Mouse (Mus musculus): ENCODE results near the gene Syngr1.

Gene Syngr1

DNA sequence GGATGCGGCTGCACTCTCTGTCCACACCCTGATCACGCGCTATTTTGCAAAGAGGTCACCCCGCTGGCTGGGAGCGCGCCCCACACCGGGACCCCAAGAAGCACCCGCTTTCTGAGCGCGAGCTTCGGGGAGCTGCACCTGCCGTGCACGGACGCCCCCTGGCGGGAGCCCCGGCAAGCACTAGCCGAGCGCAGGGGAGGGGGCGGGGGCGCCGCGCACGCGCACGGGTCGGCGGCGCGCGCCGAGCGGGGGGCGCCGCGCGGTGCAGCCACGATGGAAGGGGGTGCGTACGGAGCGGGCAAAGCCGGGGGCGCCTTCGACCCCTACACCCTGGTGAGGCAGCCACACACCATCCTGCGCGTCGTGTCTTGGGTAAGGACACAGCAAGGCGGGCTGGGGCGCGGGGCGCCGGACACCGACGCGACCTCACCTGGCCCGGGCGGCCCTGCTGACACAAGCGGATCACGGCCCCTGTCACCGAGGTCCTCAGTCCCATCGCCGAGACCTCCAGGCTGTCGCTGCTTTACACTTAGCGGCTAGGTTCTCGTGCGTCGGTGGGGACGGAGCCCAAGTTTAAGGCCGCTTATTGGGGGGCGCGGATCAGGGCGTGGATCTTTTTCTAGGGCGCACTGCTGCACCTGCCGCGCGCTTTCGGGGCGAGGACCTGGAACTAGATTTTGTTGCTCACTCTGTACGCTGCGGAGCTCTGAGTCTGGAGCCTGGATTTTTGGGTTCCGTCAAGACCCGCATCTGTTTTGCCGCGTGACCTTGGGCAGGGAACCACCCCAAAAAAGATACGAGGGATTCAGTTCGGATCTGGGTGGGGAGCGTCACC lies at the start of gene Syngr1, which contains the start of gene Rpl3:
Gene Syngr1, plus strand, starts transcription at position 214 of the 835 bp plus-strand sequence.
Gene Rpl3, minus strand, starts transcription at position 748 of the 835 bp plus-strand sequence.
- DNase-seq: peak; percentile 98

DNA sequence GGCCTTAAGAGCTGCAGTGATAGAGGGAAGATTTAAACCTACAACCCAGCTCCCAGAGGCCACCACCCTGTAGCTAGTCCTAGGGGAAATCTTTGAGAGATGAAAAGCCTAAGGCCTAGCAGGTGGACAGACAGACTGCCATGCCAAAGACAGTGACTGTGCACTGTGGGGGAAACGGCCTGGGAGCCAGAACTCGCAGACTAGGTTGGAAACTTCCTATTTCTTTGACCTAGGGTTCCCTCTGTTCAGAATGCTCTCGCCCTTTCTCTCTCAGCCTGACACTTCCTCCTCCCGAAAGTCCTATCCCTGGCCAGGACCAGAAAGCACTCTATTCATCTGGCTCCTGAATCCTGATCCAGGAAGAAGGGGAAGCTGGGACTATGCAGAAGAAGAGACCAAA lies 49.0 kb upstream of the Syngr1 start:
- DNase-seq: no peak

DNA sequence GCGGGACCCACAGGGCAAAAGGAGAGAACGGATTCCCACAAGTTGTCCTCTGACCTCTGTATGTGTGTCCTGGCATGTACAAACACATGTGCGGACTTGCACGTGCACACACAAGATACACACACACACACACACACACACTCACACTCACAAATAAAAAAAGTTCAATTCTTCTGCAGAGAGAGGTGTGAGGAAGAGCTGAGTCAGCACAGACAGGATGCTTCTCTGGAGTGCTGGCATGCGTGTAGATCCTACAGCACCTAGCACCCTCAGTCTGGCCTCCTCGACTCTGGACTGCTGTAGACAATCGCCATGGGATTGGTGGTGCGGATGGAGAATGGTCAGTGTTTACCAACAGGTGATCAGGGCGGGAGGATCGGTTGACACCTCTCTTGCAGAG lies 46.9 kb upstream of the Syngr1 start:
- DNase-seq: no peak

DNA sequence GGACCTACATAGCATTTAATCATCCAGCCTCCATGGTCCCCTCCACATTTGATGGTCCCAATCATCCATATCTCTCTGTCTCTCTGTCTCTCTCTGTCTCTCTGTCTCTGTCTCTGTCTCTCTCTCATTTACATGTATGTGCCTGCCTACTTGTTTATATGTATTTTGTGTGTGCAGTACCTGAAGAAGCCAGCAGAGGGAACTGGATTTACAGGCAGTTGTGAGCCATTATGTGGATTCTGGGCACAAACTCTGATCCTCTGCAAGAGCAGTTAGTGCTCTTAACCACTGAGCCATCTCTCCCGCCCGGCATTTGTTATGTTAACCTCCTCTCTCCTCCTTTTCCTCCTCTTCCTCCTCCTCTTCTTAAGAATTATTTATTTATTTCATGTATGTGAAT lies 45.4 kb upstream of the Syngr1 start:
- no peak for DNase-seq

DNA sequence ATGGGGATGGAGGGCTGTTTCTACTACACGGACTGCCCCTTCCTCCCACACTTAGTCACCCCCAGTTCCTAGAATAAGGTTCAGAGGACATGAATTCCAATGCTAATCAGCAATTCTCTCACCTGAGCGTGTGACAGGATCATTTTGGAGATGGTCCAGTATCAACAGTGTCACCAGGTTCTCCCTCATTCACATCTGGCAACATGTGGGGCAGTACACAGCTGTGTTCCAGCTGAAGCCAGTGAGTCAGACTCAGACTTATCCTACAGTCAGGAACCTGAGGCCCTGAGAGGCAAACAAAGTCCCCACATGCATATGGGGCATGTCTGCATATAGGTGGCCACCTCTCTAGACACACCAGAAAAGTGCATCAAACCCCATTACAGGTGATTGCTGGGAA lies 43.9 kb upstream of the Syngr1 start:
- no peak for DNase-seq

DNA sequence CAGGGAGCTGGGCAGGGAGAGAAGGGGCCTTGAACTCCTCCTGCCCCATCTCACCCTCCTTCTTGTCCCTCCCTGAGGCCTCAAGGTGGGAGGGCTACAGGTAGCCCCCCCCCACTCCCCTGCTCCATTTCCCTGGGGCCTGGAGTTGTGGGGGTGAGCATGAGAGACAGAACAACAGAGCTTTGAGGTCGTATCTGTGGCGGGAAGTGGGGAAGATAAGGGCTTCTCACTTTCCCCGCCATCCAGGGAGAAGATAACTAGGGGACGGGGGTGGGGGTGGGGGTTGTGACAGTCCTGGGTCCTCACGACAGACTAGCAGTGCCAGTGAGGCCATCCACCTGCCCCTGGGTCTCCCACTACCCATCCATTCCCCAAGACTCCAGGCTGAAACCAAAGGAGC lies 43.2 kb upstream of the Syngr1 start:
- no peak for DNase-seq

DNA sequence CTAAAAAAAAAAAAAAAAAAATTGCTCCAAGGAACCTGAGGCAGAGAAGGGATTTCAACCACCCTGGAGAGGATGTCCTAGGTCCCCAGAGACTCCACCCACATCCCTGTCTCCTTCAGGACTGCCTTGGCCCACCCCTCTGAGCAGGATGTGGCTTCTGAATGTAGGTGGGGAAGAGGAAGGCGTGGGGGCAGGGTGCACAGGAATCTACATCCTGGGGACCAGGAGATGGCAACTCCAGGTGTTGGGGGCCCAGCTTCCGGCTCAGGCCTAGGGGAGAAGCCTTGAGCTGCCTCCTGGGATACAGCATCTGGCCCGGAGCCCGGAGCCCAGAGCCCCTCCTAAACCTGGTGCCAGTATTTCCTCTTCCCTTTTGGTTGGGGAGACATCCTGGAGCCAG lies 41.0 kb upstream of the Syngr1 start:
- peak; percentile 99 for DNase-seq

DNA sequence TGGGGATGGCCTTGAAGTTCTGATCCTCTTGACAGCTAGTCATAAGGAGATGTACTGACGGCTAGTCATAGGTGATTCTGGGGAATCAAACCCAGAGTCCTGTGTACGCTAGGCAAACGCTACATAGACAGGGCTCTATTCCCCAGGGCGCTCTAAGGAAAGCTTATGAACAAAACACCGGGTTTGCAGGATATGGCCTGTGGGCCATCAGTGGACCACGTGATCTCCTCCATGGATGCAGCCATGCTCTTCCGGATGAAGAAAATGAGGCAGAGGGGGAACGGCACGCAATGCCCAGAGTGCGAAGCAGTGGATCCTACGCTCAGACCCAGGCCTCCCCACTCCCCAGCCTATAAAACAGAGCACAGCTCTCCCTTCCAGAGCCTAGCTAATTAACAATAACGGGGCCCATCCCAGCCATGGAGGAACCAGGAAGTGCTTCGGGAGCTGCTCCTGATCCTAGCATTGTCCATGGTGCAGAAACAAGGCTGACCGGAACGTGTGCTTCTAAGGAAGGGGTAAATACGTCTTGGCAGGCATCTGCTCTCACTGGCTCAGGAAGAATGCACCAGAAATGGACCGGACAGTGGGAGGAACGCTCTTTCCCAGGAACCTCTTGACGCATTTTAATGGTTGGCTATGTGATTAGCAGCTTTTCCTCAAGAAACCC lies 39.9 kb upstream of the Syngr1 start:
- DNase-seq: peak; percentile 99

DNA sequence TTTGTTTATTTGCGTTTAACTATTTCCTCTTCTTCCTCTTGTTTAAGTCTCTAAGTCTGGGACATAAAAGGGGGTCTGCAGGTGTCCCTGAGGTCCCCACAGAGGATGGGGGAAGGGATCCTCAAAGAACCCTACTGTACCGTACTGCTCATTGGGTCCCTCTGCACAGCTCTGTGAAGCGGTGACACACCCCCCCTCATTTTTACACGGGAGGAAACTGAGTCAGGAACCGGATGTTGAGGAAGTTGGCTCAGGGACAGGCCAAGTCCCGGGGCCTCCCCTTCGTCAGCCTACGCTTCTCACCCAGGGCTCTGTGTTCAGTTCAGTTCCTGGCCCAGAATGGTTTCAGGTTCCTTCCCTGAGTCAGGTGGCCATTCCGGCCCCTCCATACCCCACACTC lies 39.4 kb upstream of the Syngr1 start:
- DNase-seq: peak; percentile 95

DNA sequence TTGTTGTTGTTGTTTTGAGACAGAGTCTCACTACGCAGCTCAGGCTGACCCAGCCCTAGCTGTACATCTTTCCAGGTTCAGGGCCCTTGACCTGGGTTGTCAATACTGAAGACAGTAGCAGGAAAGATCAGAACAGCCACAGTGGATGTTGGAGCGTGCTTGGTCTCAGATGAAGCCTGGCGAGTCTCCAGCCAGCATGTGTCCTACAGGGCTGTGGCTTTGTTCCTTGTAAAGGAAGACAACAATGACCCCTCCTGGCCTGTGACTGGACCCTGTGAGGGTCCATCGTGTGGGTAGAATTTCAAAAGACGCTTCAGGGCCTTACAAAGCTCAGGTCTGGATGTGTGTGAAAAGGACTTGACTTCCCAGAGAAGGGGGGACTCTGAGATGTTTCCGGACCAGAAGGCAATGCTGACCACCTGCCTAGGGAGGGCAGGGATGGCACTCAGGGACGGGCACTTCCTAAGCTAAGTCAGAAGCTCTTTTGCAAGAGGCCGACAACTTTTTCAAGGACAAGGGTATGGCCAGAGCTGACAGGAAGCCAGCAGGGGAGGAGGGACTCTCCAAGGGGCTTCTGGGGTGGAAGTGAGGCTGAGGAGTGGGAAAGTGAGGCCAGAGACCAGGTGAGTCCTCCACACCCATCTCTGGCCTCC lies 37.6 kb upstream of the Syngr1 start:
- peak; percentile 95 for DNase-seq

DNA sequence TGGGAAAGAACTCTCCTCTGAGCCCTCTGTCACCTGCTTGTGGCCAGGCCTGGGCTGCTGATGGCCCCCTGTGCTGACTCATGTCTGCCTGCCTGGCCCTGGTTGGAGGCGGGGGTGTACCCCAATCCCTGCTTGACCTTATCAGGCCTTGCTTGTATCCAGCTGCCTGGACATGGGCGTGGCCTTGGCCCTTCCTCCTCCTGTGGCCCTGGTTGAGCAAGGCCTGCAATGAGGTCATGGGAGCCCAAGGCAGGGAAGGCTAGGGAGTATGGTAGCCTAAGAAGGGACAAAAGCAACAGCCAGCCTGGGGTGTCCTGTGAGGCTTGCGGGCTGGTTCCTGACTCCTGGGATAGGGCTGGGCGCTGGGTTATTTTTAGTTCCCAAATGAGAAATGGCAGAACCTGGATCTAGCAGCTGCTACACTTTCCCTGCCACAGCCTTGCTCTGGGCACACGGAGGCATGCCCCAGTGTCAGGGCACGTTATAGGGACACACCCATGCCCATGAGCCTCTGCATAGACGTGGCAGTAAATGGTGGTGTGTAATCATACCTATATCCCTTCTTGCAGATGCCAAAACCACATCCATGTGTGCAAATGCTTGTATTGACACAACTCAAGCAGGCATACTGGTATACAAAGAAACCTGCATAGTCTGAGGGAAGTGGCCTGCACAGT lies 37.0 kb upstream of the Syngr1 start:
- peak; percentile 99 for DNase-seq

DNA sequence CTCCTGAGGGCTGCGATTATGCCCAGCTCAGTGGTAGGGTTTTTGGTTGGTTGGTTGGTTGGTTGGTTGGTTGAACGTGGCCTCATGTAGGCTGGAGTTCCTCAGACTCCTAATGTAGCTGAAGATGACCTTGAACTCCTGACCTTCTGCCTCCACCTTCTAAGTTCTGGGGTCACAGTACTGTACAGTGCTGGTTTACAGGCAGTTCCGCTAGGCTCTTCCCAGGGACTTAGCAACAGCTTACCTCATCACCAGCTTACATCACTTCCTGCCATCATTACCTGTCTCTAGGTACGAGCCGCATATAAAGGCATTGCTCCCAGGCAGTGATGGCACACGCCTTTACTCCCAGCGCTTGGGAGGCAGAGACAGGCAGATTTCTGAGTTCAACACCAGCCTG lies 33.0 kb upstream of the Syngr1 start:
- DNase-seq: no peak

DNA sequence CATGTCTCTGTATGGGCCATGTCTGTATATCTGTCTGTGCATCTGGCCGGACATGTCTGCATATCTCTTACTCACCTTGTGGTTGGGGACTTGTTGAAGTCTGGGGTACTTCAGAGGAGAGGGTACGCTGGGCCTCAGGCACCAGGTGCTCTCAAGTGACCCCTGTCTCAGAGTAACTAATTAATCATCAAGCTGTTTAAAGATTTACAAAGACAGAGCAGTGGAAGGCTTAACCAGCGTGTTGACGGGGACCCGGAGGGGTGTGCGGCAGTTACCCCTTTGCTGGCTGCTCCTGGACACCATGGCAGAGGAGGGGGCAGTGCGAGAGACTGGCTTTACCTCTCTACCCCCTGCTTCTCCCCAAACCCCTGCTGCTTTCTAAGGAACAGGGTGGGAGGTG lies 31.5 kb upstream of the Syngr1 start:
- no peak for DNase-seq

DNA sequence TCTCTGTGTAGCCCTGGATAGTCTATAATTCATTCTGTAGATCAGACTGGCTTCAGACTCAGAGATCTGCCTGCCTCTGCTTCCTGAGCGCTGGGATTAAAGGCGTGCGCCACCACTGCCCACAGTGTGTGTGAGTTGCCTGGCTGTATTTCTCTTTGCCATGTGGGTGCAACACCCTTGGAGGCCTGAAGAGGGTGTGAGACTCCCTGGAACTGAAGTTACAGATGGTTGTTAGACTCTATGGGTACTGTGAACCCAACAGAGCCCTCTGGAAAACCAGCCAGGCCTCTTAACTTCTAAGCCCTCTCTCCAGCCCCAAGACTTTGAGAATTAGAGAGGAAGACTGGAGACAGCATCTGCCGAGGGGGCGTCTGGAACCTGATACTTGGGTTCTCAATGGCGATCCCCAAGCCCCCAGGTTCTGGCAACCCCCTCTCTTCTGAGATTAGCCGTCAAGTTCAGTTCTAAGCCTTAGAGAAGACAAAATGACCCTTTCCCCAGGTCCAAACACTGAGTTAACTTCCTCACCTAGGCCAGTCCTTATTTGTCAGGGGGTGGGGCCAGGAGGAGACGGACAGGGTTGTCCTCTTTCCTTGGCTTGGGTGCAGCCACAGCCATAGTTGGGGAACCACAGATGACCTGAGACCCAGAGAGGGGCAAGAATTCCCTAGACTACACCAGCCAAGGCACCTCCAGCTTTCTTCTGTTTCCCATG lies 30.6 kb upstream of the Syngr1 start:
- DNase-seq: no peak

DNA sequence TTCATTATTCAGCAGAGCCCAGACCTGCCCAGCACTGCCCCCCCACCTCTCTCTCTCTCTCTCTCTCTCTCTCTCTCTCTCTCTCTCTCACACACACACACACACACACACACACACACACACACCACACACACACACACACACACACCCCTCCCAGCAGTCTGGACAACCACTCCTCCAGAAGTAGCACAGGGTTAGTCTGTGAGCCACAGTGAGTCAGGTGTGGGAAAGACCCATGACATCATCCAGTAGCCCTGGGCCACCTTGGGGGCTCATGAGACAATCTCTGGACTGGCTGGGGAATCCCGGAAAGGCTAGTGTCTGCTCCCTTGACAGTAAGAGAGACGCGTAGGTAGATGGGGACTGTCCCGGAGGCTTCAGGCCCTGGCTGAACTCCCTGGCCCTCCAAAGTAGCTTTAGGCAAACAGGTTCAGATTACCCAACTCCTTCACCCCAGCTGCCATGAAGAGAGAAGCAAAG lies 30.0 kb upstream of the Syngr1 start:
- no peak for DNase-seq

DNA sequence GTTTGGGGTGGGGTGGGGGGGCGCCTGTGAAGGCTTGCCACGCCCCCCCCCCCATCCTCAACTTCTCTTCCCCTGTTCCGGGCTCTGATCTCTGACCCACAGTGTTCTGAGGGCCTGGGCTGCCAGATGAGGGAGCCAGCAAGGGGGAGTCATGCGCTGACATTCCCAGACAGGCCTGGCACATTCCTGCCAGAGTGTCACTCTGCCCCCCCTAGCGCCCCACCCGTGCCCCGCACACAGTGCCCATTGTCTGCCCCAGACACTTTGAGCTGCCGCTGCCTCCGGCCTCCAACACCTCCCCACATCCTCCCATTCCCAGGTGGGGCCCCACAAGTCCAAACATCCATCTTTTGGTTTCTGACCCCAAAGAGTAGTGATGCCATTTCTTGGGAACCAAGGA lies 28.8 kb upstream of the Syngr1 start:
- no peak for DNase-seq

DNA sequence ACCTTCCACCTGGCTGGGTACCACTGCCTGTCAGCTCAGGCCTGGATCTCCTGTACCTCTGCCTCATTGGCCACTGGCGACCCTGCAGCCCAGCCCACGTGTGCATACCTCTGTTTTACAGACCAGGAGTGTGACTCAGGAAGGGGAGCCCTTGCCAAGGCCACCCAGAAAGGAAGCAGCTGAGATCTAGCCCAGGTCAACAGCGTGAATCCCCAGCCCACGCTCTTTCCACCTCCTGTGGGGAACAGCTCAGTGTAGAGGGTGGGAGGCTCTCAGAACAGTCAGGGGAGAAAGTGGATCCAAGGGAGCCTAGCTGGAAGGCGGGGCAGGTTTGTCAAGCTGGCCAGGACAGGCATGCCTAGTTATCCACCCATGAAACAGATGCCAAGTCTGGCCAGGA lies 28.3 kb upstream of the Syngr1 start:
- DNase-seq: no peak

DNA sequence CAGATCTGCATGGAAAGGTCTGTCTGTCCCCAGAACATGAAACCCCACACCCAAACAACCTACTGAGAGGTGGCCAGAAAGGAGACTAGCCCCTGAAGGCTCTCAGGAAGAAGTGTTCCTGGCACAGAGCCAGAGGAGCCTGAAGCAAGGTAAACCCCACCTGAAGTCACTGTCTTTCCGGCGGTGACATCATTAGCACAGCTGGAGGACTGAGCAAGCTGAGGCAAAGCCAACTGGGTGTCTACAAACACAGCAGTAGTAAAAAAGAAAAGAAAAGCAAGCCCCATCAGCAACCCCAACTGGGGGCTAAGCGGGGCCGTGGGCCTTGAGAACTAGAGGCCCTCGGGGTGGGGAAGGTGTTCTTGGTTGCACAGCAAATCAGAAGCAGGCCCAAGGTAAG lies 26.2 kb upstream of the Syngr1 start:
- DNase-seq: no peak

DNA sequence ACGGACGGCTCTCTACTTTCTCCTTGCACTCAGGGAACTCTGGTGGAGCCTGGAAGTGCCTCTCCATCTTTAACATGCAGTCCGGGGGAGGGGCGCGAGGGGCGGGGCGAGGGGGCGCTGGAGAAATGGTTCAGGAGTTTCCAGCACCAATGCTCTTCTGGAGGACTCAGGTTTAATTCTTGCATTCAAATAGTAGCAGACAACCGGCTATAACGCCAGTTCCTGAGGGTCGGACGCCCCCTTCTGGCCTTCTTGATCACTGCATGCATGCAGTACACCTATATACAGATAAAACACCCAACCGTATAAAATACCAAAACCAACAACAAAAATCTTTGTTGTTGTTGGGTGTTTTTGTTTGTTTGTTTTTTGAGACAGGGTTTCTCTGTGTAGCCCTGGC lies 25.7 kb upstream of the Syngr1 start:
- no peak for DNase-seq

DNA sequence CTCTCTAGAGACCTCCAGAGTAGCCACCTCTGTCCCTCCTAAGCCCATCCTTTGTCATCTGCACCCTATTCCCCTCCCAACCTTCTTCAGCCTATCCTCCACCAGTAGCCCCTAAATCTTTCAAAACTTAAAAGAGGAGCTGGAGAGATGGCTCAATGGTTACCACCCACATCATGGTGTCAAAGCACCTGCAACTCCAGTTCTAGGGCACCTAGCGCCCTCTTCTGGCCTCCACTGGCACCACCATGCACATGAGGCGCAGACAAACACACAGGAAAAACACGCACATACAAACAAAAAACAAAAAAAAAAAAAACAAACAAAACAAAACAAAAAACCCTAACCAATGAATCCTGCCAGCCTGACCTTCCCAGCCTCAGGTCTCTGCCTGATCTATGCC lies 24.6 kb upstream of the Syngr1 start:
- DNase-seq: no peak

DNA sequence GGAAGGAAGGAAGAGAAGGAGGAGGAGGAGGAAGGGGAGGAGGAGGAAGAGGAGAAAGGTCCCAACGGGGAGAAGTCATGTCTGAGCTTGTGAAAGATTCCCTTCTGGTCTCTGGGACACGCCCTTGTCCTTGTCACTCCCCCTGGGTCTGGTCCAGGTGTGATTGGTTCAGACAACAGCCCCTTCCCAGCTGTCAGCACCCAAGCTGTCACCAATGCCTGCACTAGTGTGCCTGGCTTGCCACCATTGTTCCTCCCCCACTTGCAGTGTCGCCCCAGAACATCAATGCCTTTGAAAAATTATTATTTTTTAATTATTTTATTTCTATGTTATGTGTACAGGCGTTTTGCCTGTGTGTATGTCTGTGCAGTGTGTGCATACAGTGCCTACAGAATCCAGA lies 22.0 kb upstream of the Syngr1 start:
- no peak for DNase-seq

DNA sequence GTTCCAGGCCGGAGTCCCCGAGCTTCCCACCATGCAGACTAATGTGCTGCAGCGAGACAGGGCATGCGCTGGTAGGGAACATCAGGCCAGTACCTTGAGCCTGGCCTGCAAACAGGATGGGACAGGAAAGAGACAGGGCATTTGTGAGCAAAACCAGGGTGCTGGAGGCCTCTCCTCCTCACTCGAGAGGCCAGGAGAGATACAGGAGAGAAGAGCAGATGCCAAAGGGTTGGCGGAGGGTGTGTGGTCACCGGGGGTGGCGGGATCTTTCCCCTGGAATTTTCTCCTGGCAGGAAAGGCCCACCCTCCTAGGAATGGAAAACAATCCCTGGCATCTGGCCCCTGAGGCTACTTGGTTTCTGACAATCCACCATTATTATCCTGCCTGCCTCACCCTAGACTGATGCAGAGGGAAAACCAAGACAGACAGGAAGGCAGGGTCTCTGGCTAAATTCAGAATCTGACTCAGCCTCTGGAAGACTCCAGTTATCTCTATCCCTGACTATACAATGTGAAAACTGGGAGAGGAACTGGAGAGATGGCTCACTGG lies 21.0 kb upstream of the Syngr1 start:
- DNase-seq: peak; percentile 92

All from heart, adult 11 months (tissue).